Comparison of ENCODE assay signal across 8 mouse cellular contexts in genomic region chr16:93711411-93712188, GRCm38 (mm10). TPM values are rescaled to one million over a fixed set of nuclear protein-coding genes. Genes with fewer than 3 reads are reported as not detected.
DNase-seq lines count a peak whose midpoint lies in the region; ATAC-seq lines count a peak whose summit lies in the region.

Gene Dop1b, plus strand, starts transcription at chr16:93711904.

- peak within 1 kb of the TSS; percentile 80 for H3K4me3 ChIP-seq in forebrain, embryonic 14.5 days (ENCODE audit: low read depth, low read length)
- H3K4me3 ChIP-seq in neural tube, embryonic 15.5 days (replicated peaks) = peak within 1 kb of the TSS; percentile 65

- no peaks in the 10 kb centered on the region for H3K9me3 ChIP-seq in forebrain, embryonic 14.5 days (replicated peaks; ENCODE audit: control insufficient read depth, low read length)
- no peaks in the 10 kb centered on the region for H3K9me3 ChIP-seq in neural tube, embryonic 15.5 days (replicated peaks)

- H3K36me3 ChIP-seq in forebrain, embryonic 14.5 days (ENCODE audit: control insufficient read depth, insufficient read depth, low read length) = no peaks in the 10 kb centered on the region
- peaks cover 5% of the 10 kb centered on the region; the same call in 1 of the 2 replicates for H3K36me3 ChIP-seq in neural tube, embryonic 15.5 days

- H3K4me2 ChIP-seq in forebrain, embryonic 14.5 days (ENCODE audit: low read length) = peak within 1 kb of the TSS; percentile 85
- H3K4me2 ChIP-seq in neural tube, embryonic 15.5 days = peak within 1 kb of the TSS; percentile 65

- H3K27ac ChIP-seq in forebrain, embryonic 14.5 days (ENCODE audit: low read depth, low read length) = peak within 1 kb of the TSS; percentile 70; the same call in 1 of the 2 replicates
- peak within 1 kb of the TSS; percentile 88 for H3K27ac ChIP-seq in neural tube, embryonic 15.5 days (replicated peaks)

- H3K4me1 ChIP-seq in forebrain, embryonic 14.5 days (ENCODE audit: control insufficient read depth, insufficient read depth, low read length) = peaks cover 6% of the 10 kb centered on the region
- peaks cover 24% of the 10 kb centered on the region for H3K4me1 ChIP-seq in neural tube, embryonic 15.5 days

- intact Hi-C loops in heart, postnatal 14 days (cut with DNase I) = loop anchor here (10.0 kb wide), 1 partner anchor 53 kb away; no protein-coding TSS in a partner anchor

- WGBS in forebrain, embryonic 14.5 days = 1% methylated on average over 69 of the region's 77 CpGs
- WGBS in neural tube, embryonic 15.5 days = under 1% methylated on average over 72 of the region's 77 CpGs

- peak; percentile 91 for ATAC-seq in forebrain, embryonic 14.5 days
- peak; percentile 92 for ATAC-seq in neural tube, embryonic 15.5 days (ENCODE audit: low FRiP score)

- DNase-seq in ES-CJ7 (ENCODE audit: low read depth, low spot score) = peak; percentile 98
- DNase-seq in cerebellum, adult 11 months = peak; percentile 99
- peak; percentile 97 for DNase-seq in forebrain, embryonic 14.5 days (ENCODE audit: low spot score)
- DNase-seq in heart, postnatal 14 days = peak; percentile 99 to 100
- peak; percentile 99 for DNase-seq in layer of hippocampus, adult 11-12 months (ENCODE audit: low spot score)
- peak; percentile 98 to 99 for DNase-seq in lung, adult 18-20 months
- DNase-seq in testis, postnatal 14 days (ENCODE audit: low spot score) = peak; percentile 98

- 0 out of 2 replicates have a peak, but pooled peaks cover under 1% of the 10 kb centered on the region for H3K27me3 ChIP-seq in forebrain, embryonic 14.5 days (replicated peaks; ENCODE audit: control insufficient read depth, insufficient read depth, low read length)
- peaks cover 13% of the 10 kb centered on the region for H3K27me3 ChIP-seq in neural tube, embryonic 15.5 days (replicated peaks)

- peak within 1 kb of the TSS; percentile 83 for H3K9ac ChIP-seq in forebrain, embryonic 14.5 days (ENCODE audit: low read length)
- peak within 1 kb of the TSS; percentile 74 for H3K9ac ChIP-seq in neural tube, embryonic 15.5 days (replicated peaks)

RNA-seq across cellular contexts. Expression of gene Dop1b, which starts in this region (rescaled TPM):
- polyA plus RNA-seq in forebrain, embryonic 14.5 days (2014; fragmentation: Nextera tagmentation; extraction: Ambion mirVana) = 19.6 and 29.9 TPM in 2 replicates
- 10 to 100 TPM; 17.6 to 17.8 TPM for total RNA-seq in heart, postnatal 14 days (2021)
- 33.4 and 38.3 TPM in 2 replicates for polyA plus RNA-seq in neural tube, embryonic 15.5 days (2015; fragmentation: Nextera tagmentation; extraction: Ambion mirVana)

Comparison
In these comparisons a context has a peak if more than half of its experiments do, and no peak if none do; other contexts are left out.
1. Peak in every context shown above with its lines: DNase-seq, ATAC-seq, H3K4me3 ChIP-seq and H3K27ac ChIP-seq.